Mouse (Mus musculus) induced T-regulatory cell, adult 2 months (primary cell): ENCODE data around the gene BC049715.
"Not testable (repeated sequence)": the region's sequence is repeated elsewhere in the genome, so short reads cannot be mapped to it uniquely, and the experiment has no call there.

Experiments
- DNase-seq: peaks from one replicate; pipeline ENCODE4 v3.0.0-alpha.2; 2012; ENCODE audit warnings: low read depth

Gene BC049715

DNA sequence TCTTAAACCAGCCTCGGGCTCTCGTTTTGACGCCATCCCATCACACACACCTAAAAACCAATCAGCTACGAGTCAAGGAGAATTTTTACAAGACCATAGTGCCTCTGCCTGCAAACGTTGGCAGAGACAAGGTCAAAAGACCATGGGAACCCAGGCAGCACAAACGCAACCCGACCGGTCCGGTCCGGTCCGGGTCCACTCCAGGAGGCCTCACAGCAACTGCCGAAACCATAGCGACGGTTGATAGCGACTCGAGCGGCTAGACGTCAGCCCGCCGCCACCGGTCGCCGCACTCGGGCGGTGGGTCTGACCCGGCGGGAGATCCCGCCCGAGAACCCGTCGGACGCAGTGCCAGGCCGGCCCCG is at the start of gene BC049715:
Gene BC049715, plus strand, starts transcription at position 111 of the 365 bp plus-strand sequence.
- no peak for DNase-seq

DNA sequence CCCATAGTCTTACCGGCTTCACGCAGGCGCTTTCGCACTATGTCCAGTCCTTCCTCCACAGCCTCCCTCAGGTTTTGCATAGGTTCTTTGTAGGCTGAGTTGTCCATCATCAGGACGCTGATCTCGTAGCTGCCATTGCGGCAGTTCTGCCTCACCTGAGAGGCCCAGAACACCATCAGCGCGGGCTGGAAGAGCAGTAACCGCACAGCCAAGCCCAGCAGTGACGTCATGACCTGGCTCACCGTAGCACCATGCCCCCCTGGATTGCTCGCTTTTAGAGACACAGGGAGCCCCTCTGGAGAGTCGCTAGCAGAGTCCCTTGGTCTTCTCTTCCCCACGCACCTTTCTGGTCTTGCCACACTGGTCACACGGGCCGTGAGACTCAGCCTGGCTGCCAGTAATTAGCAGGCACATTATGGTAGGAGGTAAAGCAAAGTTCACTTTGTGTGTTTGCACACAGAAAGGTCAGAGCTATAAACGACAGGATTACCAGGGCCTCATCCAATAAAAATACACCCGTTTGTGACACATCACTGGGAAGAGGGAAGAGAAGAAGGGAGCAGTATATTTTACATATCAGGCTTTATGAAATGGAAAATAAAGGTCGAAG is 45.9 kb upstream of the BC049715 start, which contains the start of gene Gucy2c:
Gene Gucy2c, minus strand, starts transcription at position 389 of the 610 bp plus-strand sequence.
- DNase-seq: no peak

DNA sequence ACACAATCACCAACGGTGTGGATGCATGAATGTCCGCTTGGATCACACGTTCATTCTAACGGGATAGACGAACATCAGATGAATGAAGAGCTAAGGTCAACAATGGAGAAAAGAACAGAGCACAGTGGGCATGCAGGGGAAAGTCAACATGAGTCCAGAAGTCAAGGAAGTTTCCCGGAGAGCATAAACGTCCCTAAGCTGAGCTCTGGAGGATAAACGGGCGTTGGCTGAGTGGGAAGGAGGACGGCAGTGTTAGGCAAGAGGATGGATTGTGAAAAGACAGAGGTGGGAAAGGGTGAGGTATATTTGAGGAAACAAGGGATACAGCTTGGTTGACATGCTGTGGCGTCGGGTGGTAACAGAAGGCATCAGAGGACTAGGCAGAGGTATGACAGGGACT is 45.3 kb upstream of the BC049715 start:
- DNase-seq: no peak

DNA sequence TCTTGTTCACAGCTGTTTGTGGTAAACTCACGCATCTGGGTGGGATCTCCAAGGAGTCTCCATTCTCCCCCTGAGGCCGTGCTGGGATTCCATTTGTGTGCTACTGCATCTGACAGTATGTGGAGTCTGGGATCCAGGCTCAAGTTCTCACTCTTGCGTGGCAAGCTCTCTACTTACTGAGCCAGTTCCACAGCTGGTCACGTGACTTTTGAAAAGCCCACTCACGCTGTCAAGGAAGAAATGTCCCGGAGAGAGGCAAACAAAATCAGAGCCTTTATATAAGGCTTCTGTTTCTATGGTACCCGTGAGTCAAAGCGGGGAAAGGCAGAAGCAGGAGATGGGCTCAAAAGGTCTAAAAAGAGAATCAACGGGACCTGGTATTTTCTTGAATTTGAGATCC is 44.7 kb upstream of the BC049715 start:
- DNase-seq: no peak

DNA sequence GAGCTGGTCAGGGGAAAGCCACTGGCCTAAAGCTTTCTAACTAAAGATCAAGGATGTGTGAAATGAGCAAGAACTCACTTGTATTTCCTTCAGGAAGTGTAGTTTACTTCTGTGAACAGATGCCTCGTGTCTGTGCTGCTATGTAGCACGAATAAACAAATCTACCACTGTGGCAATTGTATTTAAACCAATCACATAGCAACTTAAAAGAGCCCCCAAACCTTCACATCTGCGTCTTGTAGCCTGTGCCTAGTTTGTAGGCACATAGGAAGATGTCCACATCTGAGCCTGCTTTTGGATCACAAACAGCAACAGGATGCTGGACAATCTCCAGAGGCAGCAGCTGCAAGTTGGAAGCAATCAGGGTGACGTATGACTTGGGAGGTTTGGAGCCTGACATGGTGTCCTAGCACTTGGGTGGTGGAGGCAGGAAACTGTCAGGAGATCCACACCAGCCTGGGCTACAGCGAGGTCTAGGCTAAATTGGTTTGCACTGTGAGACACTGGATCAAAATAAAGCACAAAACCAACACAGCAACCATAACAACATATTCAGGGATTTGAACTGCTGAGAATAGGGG is 37.9 kb upstream of the BC049715 start:
- DNase-seq: no peak

DNA sequence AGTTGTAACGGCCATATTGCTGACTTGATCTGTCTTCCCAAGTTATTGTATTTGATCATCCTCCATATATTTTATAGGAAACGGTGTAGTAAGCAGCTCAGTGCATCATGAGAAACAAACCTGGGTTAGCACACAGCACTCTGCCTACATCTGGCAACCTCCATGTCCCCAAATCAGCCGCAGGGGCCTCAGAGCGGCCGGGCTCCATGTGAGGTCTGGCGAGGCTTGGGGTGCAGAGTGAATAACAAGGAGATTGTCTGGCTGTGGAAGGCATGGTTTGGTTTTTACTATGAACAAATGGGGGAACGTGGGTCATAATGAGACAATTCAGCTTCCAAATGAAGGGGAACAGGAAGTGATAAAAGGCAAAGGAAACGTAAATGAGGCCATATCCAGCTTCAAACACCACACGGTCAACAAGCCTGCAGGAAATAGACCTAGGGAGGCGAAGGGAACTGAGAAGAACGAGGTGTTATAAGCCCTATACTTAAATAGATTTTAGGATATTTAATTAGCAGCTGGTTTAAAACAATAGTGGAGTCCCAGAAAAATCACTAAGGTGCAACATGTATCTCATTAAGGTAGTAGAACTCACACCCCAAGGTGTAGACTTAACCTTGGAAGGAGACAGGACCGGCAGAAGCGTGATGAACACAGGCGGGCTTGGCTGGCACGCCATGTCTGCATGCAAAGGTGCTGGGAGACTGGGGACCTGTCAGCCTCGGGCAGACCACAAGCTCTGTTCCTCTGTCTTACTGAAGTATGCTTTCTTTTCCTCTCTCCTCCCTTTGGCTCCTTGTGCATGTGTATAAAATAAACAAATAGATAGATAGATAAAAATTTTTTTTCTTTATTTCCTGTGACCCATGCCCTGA is 34.3 kb upstream of the BC049715 start:
- no peak for DNase-seq

DNA sequence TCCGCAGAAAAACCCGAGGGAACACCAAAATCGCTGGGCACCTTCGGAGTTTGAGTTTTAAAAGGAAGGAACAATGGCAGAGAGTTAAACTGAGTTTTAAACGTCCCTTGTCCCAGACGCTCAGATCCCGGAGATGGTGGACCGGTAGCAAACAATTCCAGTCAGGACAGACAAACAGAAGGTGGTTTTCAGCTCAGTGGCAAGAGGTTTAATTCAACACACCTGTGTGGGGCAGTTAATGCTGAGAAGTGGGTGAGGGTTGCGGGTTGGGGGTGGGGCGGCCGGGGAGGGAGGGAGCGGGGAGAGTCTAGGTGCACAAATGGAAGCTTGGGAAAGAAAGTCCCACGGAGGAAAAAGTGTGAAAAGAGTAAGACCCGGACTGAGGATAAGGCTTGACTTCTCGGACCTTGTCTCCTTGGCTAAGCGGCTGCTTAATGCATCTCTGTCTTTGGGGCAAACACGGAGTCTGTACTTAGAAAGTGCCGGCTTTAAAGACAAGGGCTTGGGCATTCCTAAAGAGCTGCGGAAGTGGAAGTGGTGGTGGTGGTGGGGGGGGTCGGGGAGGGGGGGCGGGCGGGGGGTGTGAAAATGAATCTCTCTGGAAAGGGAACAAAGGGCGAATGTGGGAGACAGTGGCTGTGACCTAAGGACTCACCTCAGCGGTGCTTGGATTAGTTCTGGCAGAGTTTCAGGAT is 33.4 kb upstream of the BC049715 start:
- no peak for DNase-seq

DNA sequence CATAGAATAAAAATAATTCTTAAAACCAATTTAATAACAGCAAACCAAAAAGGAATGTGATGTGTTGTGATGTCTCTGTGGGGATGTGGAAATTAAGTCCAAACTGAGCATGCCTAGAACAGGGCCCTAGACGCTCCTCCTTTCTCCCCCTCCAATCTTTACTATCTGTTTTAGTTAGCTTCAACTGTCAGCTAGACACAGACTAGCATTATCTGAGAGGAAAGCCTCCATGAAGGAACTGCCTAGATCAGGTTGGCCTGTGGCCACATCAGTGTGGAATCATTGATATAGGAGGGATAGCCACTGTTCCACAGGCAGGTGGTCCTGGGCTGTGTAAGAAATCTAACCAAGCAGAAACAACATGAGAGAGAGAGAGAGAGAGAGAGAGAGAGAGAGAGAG is 32.3 kb upstream of the BC049715 start:
- DNase-seq: no peak

DNA sequence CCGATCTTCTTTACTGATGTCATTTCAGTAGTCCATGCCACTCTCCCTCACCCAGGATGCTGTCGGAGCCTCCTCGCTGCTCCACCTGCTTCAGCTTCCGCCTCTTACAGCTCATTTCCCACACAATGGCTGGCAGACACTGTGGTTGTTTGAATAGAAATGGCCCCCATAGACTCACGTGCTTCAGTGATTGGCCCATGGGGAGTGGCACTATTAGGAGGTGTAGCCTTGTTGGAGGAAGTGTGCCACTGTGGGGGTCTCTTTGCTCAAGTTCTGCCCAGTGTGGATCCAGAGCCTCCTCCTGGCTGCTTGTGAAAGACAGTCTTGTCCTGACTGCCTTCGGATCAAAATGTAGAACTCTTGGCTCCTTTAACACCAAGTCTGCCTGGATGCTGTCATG is 31.6 kb upstream of the BC049715 start:
- DNase-seq: no peak

DNA sequence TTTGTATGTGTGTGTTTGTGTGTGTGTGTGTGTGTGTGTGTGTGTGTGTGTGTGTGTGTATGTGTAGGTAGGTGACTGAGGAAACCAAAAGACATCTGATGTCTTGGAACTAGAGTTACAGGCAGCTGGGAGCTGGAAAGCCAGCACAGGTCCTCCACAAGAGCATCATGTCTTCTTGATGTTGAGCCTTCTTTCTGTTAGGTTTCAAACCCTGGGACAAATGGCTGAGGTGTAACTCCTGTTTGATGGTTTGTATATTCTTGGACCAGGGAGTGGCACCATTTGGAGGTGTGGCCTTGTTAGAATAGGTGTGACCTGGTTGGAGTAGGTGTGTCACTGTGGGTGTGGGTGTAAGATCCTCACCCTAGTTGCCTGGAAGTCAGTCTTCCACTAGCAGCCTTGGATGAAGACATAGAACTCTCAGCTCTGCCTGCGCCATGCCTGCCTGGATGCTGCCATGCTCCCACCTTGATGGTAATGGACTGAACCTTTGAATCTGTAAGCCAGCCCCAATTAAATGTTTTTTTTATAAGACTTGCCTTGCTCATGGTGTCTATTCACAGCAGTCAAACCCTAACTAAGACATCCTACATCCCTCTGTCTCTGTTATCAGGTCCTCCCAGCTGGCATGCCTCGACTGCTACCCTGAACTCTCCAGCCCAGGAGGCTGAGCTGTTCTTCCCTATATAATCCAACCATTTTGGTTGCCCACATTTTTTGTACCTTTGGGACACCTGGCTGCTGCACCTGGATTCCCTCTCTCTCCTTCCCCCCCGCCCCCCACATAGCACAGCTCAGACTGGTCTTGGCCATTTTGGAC is 29.3 kb upstream of the BC049715 start:
- not testable (repeated sequence) for DNase-seq

DNA sequence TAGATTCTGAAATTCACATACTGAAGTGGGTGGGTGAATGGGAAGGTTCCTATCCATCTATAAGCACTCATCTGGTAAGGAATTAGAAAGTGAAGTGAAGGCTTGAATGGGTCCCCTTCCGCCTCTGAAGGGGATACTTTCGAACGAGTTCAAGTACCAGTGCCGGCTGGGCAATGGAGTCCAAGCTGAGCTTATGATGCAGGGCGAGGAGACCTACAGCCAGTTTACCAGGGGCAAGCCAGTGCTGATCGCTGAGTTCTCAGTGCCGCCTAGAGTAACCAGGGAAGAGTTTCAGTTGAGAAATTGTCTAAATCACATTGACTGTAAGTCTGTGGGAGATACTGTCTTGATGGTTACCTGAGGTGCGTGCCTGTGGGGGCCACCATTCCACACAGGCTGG is 26.7 kb upstream of the BC049715 start:
- DNase-seq: no peak

DNA sequence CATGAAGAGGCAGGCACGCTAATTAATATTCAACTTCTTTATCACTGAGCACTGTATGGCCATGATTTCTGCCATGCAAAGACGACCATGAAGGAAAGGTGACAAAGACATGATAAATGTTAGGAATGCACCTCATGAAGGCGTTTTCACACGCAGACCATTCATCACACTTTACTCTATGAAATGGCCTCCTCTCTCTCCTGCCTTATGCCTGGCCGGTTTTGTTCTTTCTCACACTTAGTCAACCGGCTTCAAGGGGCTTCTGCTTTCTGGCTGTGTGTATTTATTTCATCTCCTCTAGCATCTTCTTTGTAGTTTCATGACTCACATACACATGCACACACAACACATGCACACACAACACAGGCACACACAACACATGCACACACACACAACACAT is 26.2 kb upstream of the BC049715 start:
- no peak for DNase-seq

DNA sequence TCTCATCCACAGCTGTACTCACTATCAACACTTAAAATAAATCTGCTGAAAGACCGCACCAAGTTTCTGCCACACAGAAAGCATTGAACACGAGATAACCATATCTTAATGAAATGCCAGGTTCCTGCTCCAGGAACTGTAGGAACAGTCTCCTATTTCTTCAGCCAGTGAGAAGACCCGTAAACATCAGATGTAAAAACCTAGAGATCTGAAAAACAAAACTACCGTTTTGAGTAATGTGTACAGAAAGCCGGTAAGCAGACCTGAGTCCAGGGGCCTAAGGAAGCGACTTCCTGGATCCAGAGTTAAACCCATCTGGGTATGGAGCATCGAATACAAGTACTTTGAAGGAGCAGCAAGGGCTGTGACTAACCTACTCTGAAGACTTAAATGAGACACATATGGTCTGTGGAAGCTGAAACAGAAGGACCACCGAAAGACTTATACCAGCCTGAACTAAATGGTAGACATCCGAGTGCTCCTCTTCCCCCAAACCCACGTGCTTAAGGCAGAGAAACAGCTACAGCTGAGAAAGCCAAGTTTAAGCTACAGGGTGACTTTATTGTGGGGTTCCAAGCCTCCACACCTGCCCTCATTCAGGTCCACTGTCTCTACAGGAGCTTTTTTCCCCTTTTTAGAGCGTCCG is 24.2 kb upstream of the BC049715 start:
- DNase-seq: no peak

DNA sequence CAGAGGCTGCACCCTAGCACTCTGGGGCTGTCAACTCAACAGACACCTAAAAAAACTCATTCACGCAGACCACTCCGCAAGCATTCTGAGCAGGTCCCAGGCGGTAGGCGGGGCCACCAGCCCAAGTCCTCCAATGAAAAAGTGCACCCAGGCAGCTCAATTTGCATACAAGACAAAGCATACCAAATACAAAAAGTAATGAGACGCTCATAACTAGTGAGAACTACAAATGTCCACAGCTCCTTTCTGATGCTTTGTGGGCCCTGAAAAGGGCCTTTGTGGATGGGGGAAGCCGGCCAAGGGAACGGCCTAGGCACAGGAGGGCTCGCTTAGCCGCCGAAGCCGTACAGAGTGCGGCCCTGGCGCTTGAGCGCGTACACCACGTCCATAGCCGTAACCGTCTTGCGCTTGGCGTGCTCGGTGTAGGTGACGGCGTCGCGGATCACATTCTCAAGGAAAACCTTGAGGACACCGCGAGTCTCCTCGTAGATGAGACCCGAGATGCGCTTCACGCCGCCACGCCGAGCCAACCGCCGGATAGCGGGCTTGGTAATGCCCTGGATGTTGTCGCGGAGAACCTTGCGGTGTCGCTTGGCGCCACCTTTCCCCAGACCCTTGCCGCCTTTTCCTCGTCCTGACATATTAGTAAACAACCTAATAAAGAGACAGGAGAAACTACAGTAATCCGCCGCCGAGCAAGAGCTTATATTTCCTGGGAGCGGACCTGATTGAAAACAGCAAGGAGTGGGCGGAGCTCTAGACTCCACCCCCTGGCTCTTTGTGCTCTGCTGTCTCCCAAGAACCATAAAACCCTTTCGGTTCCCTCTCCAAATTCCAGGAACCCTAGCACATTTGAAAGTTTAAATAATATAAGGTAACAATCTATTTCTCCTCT is 23.4 kb upstream of the BC049715 start, which contains the start of gene Hist4h4:
Gene Hist4h4, minus strand, starts transcription at position 677 of the 895 bp plus-strand sequence.
- peak; percentile 96 for DNase-seq

DNA sequence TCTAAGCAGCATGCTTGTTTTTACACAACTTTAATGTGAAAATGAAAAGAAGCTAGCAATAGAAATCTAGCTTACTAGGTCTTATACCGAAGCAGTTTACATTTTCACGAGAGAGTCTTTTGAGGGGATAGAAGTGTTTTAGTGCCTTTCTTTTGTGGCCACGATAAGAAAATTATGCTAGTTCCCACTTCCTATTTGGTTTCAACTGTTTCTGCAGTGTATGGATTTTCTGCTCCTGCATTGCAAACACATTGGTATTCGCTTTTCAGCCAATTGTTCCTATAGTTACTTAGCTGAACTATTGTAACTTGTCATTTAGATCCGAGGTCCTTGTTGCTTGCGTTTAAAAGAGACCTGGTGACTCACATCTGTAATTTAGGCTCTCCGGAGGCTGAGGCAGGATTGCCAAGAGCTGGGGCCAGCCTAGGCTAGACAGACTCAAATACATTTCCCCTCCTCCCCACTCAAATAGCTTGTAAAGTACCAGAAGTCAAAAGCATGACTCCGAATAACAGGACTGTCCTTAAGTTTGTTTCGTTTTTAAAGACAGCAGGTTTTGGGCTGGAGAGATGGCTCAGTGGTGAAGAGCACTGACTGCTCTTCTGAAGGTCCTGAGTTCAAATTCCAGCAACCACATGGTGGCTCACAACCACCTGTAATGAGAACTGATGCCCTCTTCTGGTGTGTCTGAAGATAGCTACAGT is 22.6 kb upstream of the BC049715 start:
- DNase-seq: peak; percentile 77

DNA sequence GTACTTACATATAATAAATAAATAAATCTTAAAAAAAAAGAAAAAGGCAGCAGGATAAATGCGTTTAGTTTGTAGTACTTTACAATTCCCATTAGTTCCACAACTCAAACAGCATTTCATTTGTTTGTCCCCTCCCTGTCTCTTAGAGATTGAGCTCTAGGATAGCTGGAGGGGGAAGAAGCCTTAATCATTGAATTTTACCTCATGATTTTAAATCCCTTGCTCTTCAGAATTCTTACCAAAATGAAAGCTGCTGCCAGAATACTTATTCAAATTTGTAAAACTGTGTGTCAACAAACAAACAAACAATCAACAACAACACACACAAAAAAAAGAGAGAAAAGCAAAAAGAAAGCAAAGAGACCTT is 22.0 kb upstream of the BC049715 start:
- peak; percentile 28 for DNase-seq

DNA sequence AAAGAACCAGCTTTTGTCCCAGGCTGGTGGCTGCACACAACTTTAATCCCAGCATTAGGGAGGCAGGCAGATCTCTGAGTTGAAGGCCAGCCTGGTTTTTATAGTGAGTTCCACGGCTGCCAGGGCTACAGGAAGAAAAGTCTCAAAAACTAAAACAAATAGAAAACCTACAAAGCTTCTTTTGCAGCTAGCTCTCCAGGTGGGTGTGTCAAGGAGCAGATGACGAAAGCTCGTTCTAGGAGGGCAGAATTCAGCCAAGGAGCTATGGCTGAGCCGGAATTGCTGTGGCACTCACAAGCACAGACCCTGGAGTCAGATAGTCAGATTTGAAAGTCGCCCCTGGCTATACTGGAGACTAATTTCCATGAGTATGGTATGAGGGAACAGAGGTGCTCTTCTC is 20.6 kb upstream of the BC049715 start:
- no peak for DNase-seq

DNA sequence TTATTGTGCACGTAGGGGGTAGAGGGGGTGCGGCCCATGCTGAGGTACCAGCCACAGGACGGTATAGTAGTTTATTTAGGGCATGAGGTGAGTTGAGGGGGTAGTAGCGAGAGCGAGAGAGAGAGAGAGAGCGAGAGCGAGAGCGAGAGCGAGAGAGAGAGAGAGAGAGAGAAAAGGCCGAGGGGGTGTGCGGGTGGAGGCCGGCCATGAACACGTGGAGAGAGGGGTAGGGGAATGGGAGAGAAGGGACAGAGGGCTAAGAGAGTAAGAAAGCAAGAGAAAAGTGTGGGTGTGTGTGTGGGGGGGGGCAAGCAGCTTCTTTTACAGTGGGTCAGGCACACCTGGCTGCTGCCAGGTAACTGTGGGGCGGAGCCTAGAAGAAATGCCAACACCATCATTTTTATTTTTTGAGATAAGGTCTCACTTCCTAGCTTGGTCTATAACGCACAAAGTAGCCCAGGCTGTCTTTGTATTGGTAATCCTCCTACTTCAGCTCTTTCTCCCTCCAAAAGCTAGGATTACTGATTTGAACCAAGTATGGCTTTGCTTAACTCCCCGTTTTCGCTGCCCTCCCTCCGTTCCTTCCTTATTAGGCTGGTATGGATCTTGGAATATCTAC is 19.9 kb upstream of the BC049715 start:
- DNase-seq: no peak

DNA sequence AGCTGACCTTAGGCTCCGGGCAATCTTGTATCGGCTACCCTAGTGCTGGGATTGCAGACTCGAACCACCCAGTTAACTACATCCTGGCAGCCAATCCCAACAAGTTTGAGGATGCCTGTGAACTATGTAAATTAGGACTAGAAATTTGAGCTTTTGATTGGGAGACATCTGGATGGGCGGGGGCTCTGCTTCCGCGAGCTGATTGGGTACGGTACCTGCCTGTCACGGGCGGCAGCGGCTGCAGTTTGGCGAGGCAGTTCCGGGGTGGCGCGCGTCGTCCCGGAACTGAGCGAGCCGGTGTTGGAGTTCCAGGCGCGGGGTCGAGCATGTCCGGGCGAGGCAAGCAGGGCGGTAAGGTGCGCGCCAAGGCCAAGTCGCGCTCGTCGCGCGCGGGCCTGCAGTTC is 19.4 kb upstream of the BC049715 start, which contains the start of gene H2afj:
Gene H2afj, plus strand, starts transcription at position 231 of the 404 bp plus-strand sequence.
- DNase-seq: peak; percentile 98
